9 mouse cellular contexts compared by ENCODE assay signal in the genomic region with DNA sequence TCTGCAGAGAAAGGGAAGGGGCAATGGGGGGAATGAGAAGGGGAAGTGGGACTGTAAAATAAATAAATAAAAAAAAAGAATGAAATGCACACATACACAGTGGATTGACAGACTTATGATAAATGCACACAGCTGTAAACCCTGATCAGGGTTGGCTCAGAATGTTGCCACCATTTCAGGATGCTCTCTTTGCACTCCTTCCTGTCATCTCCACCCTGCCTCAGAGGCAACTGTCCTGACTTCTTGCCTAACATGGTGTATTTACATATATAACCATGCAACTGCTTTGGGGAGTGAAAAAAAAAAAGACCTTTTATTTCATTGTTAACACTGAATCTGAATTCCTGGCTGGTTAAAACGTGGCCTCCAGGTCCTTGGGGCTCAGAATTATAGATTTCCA.
DNase-seq lines count a peak whose midpoint lies in the region; ATAC-seq and TF ChIP-seq lines count a peak whose summit lies in the region.
"Had no signal": no experiment of that assay in that cellular context is flagged by ENCODE, and none has a peak within 500 bp of the region (broad histone marks: within the 10 kb centered on the region; RNA-seq: fewer than 3 reads in every experiment).

No protein-coding gene starts in this region.

- H3K4me1 ChIP-seq in heart, postnatal 0 days (ENCODE audit: control insufficient read depth, insufficient read depth), result peaks cover 5% of the 10 kb centered on the region
- peaks cover 13% of the 10 kb centered on the region for H3K4me1 ChIP-seq in forebrain, embryonic 16.5 days (replicated peaks; ENCODE audit: control insufficient read depth, insufficient read depth, low read length)
- no peaks in the 10 kb centered on the region for H3K4me1 ChIP-seq in liver, postnatal 0 days (ENCODE audit: insufficient read depth)

- 0 out of 2 replicates have a peak overlapping the region, but pooled peaks have one; percentile 28 for H3K4me3 ChIP-seq in heart, postnatal 0 days (ENCODE audit: low read depth, low read length)
- H3K4me3 ChIP-seq in forebrain, embryonic 16.5 days (replicated peaks; ENCODE audit: low read length), result no peak overlapping the region
- no peak overlapping the region for H3K4me3 ChIP-seq in liver, postnatal 0 days (ENCODE audit: low read depth, low read length)

- H3K9me3 ChIP-seq in heart, postnatal 0 days (replicated peaks; ENCODE audit: control insufficient read depth, low read length), result no peaks in the 10 kb centered on the region
- no peaks in the 10 kb centered on the region for H3K9me3 ChIP-seq in forebrain, embryonic 16.5 days (ENCODE audit: control insufficient read depth, low read length)
- no peaks in the 10 kb centered on the region for H3K9me3 ChIP-seq in liver, postnatal 0 days (ENCODE audit: low read length)

- no peak overlapping the region for H3K9ac ChIP-seq in heart, postnatal 0 days (replicated peaks; ENCODE audit: low read depth, low read length)
- no peak overlapping the region for H3K9ac ChIP-seq in forebrain, embryonic 16.5 days (replicated peaks; ENCODE audit: low read depth, low read length)
- no peak overlapping the region for H3K9ac ChIP-seq in liver, postnatal 0 days (replicated peaks)

- peak overlapping the region; percentile 57 for H3K4me2 ChIP-seq in heart, postnatal 0 days (ENCODE audit: low read depth, low read length)
- peak overlapping the region; percentile 48 for H3K4me2 ChIP-seq in forebrain, embryonic 16.5 days (ENCODE audit: low read length)
- H3K4me2 ChIP-seq in liver, postnatal 0 days (ENCODE audit: low read depth, low read length), result no peak overlapping the region

- ATAC-seq in heart, postnatal 0 days (ENCODE audit: insufficient read depth, low read depth), result no peak
- peak; percentile 59 for ATAC-seq in common myeloid progenitor, adult 5-6 weeks (replicated peaks; ENCODE audit: low read depth, poor library complexity, severe bottlenecking)
- no peak for ATAC-seq in forebrain, embryonic 16.5 days
- 0 out of 2 replicates have a peak, but pooled peaks have one; percentile 18 for ATAC-seq in megakaryocyte-erythroid progenitor cell, adult 5-6 weeks (replicated peaks; ENCODE audit: low FRiP score, low TSS enrichment, poor library complexity, severe bottlenecking)
- ATAC-seq in CD4-positive, CD25-positive, alpha-beta regulatory T cell, adult 4 months, result no peak
- no peak for ATAC-seq in liver, postnatal 0 days

- no peak for TF ChIP-seq EP300 in heart, postnatal 0 days (IDR thresholded peaks at IDR 0.05; ENCODE audit: low read depth)
- TF ChIP-seq EP300 in liver, postnatal 0 days (IDR thresholded peaks at IDR 0.05; ENCODE audit: low read depth), result no peak

- TF ChIP-seq CTCF in heart, postnatal 0 days (IDR thresholded peaks at IDR 0.05; ENCODE audit: low read depth), result no peak
- TF ChIP-seq CTCF in liver, postnatal 0 days (IDR thresholded peaks at IDR 0.05; ENCODE audit: low read depth), result no peak

- intact Hi-C loops in heart, postnatal 10 days (cut with DNase I), result no loop called here

- 28% methylated on average over 1 of the region's 1 CpGs for WGBS in heart, postnatal 0 days
- WGBS in forebrain, embryonic 16.5 days, result 9% methylated on average over 1 of the region's 1 CpGs
- 16% methylated on average over 1 of the region's 1 CpGs for WGBS in liver, postnatal 0 days (ENCODE audit: insufficient replicate concordance)

- no peaks in the 10 kb centered on the region for H3K27me3 ChIP-seq in heart, postnatal 0 days (ENCODE audit: control insufficient read depth, insufficient read depth, low read length)
- no peaks in the 10 kb centered on the region for H3K27me3 ChIP-seq in forebrain, embryonic 16.5 days (replicated peaks; ENCODE audit: control insufficient read depth, insufficient read depth, low read length)
- no peaks in the 10 kb centered on the region for H3K27me3 ChIP-seq in liver, postnatal 0 days (ENCODE audit: insufficient read depth, low read length)

- no peak for DNase-seq in heart, postnatal 0 days (ENCODE audit: low spot score)
- no peak for DNase-seq in heart, postnatal 10 days
- no peak for DNase-seq in embryo, embryonic 9.5 days (ENCODE audit: extremely low spot score)
- DNase-seq in liver, postnatal 0 days, result no peak
- DNase-seq: thymus, postnatal 14 days had no signal

- no peaks in the 10 kb centered on the region for H3K36me3 ChIP-seq in heart, postnatal 0 days (replicated peaks; ENCODE audit: control insufficient read depth, insufficient read depth, low read length)
- no peaks in the 10 kb centered on the region for H3K36me3 ChIP-seq in forebrain, embryonic 16.5 days (ENCODE audit: control insufficient read depth, insufficient read depth)
- H3K36me3 ChIP-seq in liver, postnatal 0 days (replicated peaks; ENCODE audit: insufficient read depth, low read length), result no peaks in the 10 kb centered on the region

- H3K27ac ChIP-seq in heart, postnatal 0 days (ENCODE audit: low read depth), result no peak overlapping the region
- no peak overlapping the region for H3K27ac ChIP-seq in forebrain, embryonic 16.5 days (ENCODE audit: low read length)
- H3K27ac ChIP-seq in liver, postnatal 0 days (ENCODE audit: low read depth), result no peak overlapping the region

Comparison
In these comparisons a context has a peak if more than half of its experiments do, and no peak if none do; other contexts are left out.
1. ATAC-seq: peak in common myeloid progenitor, adult 5-6 weeks (single experiment) and megakaryocyte-erythroid progenitor cell, adult 5-6 weeks (single experiment); none in heart, postnatal 0 days (single experiment), forebrain, embryonic 16.5 days (single experiment), CD4-positive, CD25-positive, alpha-beta regulatory T cell, adult 4 months (single experiment) and liver, postnatal 0 days (single experiment).